Mouse (Mus musculus): Measurements from ENCODE around the gene Mpp5.

DNA sequence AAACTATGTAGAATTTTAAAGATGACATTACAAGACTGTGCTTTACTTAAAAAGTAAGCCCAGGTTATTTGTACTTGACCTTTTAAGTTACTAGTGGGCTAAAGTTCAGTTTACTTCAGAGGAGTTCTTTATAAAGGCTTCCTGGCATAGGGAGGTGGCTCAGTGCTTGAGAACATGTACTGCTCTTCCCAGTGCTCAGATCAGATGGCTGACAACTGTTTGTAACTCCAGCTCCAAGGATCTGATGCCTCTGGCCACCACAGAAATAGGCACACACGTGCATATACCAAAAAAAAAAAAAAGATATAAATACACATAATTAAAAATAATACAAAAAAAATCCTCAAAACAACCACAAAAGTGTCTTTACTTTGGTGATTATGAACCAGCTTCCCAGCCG is 42.1 kb downstream of the Mpp5 start:
- no peak for TF ChIP-seq CTCF (IDR thresholded peaks at IDR 0.05; ENCODE audit: control insufficient read depth, insufficient read depth, insufficient replicate concordance, low read depth, low read length)
- no peak for TF ChIP-seq POLR2A (IDR thresholded peaks at IDR 0.05; ENCODE audit: control insufficient read depth, low read depth, low read length)
